Mouse (Mus musculus): ENCODE measurements around the gene Adamts7.

Adamts7 gene

DNA sequence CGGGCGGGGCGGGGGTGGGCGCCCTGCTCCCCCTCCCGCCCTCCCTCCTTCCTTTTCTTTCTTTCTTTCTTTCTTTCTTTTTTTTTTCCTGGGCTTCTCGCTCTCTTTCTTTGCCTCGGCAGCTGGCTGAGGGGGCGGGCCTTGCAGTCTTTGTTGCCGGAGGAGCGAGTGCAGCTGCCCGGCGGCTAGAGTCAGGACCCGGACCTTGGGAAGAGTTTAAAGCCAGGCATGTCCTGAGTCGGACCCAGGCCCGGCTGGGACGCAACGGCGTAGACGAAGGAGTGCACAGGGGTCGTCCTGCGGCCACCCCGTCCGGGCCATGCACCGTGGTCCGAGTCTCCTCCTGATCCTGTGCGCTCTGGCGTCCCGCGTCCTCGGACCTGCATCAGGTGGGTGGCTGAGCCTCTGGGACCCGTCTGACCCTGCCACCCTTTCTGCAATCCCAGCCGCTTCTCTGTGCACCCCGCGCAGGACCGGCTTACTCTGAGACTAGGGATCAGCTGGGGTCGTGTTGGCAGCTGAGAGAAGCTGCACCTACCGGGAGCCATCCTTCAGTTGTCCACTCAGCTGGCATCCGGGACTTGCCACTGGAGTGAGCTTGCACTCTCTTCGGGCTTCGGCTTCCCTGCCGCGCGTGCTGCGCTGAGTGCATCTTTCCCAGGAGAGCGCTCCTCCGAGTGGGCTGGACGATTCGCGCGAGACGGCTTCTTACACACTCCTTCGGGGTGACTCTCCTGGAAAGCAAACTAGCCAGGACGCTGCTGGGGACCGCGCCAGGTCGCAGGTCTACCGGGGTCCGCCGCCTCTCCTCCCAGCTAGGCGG, at the start of gene Adamts7:
Gene Adamts7 (plus strand): TSS at position 144 of the 823 bp plus-strand sequence.
- DNase-seq = peak; percentile 17 to 30

DNA sequence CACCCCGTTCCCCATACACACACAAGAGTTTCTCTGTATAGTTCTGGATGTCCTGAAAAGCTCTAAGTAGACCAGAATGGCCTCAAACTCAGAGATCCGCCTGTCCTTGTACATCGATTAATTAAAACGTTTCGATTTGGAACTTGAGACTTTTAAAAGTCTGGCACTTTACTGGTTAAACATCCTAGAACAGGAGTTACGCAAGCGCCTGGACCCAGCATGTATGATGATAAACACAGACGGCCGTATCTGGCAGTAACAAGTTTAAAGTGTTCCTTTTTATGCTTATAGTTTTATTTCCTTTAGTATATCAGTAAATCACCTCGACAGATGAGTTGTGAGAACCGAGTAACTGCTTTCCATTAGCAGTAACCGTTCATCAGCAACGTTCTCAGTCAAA, 49.7 kb upstream of the Adamts7 start:
- DNase-seq = no peak

DNA sequence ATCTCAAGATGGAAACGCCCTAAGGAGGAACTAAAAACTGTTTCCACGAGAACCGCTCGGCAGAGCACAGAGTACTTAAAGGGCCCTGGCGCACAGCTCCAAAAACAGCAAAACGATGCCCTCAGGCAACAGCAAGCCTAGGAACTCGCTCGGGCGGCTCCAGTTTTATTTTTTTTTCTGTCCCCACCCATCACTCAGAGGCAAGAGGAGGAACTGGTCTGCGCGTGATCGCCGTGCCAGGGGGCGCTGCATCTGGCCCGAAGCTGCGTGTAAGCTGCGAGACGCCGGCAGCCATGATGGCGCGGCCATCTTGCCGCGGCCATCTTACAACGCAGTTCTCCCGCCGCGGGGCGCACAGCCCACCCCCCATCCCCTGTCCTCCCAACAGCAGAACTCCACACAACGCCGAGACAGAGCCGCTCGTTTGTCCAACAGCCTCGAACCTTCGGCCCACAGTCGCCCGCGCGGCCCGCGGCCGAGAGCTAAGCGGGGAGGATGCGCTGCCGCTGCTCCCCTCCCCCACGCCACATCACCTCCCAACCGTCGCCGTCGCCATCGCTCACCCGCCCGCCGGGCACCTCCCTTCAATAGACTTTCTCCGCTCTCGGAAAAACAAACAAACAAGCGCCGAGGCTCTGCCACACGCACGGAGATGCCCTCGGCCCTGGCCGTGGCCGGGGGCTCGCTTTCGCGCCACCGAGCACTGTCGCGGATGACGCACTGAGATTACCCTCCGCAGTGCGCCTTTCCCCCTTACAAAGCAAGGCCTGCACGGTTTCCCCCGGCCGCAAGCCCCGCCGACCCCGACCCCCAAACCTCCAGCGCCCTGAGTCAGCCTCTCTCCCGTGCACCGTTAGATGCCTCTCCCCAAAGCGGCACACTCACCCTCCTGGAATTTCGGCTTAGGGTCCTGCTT, 49.0 kb upstream of the Adamts7 start:
- DNase-seq = peak; percentile 83 to 89

DNA sequence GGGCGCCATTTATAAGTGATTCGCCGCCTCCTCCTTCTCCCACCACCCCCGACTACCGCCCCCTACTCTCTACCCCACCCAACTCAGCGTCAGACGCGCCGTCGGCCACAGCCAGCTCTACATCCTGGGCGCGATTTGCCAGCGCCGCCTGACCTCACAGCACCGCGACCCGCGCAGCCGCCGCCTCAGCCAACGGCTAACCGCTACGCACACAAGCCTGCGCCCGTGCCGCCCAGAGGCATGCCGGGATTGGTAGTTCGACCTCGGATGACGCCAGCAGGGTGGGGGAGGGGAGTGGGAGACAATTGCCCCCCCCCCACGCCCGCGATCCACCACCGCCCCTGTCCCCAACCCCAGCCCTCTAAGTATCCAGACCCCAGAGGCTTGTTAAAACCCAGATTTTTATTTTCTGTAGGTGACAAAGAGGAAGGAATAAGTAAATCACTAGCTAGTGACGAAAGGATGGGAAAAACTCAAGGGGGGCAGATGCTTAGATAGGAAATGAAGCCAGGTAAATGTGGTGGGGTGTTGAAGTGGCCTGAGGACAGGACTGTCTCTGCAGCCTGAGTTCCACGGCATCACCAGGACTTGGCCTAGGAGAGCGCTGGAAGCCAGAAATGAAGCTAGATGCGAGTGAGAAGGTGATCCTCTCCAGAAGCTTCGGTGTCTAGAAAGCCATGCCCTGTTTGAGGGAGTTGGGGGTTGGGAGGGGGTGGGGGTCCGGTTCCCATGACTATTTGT, 48.1 kb upstream of the Adamts7 start, which contains the start of gene Morf4l1:
Gene Morf4l1 (minus strand): TSS at position 208 of the 741 bp plus-strand sequence.
- peak; percentile 97 for DNase-seq

DNA sequence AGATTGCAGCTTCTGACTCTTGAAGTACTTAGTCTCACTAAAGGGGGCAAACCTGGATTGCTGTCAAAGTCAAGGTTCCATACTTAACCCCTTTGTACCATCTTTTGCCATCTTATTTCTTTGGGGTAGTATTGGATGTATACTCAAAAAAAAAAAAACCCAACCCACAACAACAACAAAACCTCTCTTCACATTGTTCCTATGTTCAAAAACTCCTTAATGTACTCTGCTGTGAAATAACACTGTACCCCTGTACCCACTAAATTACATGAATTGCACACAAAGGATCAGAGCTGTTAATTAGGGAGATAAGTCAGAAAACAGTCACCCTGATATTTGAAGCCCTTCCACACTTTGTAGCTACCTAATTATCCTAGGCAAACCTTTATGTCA, 47.6 kb upstream of the Adamts7 start:
- DNase-seq = no peak

DNA sequence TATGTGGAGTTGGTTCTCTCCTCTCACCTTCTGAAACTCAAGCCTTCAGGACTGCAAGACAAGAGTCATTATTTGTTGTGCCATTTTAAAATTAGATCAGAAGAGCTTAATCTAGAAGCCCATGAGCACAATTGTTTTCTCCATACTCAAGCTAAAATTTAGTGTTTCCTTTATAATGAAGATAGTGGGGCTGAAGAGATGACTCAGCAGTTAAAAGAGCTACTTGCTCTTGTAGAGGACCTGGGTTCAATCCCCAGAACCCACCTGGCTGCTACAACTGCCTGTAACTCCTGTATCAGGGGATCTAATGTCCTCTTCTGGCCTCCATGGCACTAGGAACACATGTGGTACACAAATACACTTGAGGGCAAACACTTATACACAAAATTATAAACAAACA, 45.6 kb upstream of the Adamts7 start:
- no peak for DNase-seq

DNA sequence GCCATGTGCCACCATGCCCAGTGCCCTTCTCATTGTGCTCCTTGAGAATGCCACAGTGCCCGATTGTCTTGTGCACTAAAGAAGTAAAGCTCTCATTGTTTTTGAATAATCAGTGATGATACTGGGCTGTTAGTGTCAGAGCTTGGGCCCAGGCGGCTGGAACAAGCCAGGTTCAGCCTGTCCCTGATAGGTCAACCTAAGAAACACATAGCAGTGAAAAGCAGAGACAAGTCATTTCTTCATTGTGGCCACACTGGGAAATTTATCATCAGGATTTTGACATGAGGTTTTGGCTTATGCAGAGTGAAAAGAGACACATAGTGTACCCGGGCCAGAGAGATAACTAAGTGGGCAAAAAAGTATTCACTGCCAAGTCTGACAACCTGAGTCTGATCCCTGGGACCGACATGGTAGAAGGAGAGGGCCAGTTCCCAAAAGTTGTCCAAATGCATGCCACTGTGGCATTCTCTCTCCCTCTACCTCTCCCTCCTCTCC, 40.6 kb upstream of the Adamts7 start:
- DNase-seq = no peak

DNA sequence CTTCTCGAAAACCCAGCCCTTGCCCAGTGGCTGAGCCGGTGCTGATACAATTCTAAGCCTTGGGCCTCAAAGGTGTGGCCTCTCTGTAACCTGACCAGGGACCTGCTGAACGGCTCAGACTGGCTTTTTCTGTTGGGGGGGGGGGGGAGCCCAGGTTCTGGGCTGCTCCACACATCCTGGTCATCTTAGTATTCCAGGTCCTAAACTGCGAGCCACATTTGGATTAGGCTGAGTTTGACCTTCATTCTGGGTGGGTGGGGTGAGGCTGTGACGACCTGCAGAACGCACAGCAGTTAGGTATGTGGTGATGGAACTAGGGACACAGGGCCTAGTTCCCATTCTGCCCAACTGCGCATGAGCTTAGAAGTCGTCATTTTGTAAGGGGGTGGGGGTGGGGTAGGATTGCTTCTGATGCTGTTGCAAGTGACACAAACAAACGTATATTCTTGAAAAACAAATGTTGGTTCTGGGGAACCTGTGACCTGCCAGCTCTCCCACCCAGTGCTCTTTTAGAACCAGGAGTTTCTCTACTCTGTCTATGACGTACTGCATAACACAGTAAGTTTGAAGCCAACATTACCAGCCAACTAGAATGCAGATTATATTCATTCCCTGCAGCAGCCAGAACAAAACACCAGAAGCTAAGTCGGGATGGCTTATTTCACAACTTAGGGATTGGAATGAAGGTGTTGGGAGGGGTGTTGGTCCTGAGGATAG, 38.6 kb upstream of the Adamts7 start:
- DNase-seq = no peak

DNA sequence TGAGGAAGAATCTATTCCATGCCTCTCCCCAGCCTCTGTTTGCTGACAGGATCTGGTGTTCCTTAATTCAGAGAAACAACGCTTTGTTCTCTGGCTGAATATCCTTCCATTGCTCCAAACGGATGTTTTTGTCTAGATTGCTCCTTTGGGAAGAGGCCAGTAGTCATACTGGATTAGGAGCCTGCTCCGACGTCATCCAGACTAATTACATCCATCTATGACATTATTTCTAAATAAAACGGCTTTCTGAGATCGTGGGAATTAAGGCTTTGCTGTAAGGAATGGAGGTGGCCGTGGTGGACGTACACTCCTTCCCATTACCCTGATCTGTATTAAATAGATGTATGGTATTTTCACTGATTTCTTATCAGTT, 38.0 kb upstream of the Adamts7 start:
- no peak for DNase-seq

DNA sequence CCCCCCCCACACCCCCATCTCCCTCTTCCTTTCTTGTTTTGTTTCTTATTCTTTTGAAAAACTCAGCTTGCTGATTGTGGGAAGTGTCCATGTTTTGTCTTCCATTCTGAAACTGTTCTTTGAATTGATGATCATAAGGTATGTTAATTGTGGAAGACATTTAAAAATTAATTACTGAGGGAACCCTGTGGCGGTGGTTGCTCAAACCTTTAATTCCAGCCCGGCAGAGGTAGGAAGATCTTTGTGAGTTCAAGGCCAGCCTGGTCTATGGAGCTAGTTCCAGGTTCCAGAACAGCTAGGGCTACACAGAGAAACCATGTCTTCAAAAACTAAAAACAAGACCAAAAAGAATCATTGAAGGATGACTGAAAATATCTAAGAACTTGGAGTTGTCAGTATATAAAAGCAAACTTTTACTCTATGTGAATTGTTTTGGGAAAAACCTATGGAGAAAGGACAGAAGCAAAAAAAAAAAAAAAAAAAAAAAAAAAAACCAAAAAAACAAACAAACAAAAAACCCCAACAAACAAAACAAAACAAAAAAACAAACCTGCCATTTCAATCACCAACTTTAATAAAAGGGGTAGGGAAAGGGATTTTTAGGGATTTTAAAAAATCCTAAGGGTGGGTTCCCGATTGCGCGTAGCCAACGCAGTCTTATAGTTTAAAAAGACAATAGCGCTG, 37.3 kb upstream of the Adamts7 start:
- DNase-seq = no peak

DNA sequence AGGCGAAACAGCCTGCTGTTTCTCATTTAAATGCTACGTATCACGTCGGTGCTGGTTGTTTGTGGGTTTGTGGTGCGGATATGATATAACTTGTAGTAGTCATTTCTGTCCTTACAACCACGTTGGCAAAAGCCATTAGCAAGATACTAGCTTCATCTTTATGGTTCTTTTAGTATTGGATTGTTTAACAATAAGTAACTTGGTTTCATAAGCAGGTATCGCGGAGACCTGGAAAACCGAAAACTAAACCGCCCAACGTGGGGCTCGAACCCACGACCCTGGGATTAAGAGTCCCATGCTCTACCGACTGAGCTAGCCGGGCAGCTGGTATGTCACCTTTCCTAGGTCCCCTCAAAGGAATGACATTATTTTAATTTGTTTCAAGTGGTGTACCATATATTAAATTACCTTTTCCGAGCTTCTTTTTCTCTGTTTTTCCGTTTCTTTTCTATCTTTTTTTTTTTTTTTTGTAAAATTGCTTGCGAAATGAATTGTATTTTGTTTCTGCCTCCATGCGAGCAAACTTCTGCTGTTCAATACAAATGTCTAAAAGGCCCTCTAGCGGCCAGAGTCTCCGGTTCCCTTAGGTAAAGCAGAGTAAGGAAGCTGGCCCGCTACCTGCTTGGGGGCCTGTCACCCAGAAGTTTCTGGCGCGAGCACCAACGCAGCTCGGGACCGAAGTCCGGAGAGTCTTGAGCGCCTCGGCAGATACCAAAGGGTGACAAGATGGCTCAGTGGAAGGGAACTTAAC, 36.4 kb upstream of the Adamts7 start:
- peak; percentile 67 to 75 for DNase-seq

DNA sequence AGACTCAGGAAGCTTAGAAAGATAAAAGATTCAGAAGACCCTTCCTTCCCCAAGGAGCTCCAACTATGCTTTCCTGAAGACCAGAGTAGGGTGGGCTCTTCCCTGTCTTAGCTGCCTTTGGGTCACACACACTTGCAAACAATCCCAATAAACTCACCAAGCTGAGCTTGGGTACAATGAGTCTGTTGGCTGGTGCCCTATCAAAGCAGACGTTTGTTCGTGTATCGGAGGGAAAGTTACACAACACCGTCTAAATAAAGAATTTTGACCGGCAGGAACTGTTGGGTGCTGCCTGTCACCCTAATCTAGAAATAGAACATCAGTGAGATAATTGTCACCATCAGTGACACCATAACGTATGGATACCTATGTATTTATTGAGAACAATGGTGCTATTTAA, 35.7 kb upstream of the Adamts7 start:
- no peak for DNase-seq

DNA sequence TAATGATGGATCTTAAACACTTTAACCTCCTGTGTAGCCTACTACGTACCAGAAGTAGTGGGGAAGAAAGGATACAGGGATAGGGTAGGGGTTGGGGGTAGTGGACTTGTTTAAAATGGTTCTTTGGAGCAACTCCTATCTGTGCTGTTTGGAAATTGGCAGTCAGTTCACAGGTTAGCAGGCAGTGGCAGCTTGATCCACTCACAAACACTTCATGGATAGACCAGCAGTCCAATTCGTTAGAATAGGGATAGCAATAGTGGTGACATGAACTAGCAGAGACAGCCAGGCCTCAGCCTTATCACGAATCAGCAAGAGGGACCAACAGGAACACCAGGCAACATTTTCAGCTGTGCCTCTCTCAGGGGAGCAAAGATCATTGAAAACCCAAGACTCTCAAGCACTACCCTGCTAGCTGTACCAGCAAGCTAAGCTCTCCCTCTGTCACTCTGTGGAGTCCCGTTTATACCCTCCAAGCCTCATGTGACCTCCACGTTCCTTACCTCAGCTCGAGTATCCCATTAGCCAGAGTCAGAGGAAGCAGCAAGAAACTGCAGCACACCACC, 34.1 kb upstream of the Adamts7 start:
- DNase-seq = no peak

DNA sequence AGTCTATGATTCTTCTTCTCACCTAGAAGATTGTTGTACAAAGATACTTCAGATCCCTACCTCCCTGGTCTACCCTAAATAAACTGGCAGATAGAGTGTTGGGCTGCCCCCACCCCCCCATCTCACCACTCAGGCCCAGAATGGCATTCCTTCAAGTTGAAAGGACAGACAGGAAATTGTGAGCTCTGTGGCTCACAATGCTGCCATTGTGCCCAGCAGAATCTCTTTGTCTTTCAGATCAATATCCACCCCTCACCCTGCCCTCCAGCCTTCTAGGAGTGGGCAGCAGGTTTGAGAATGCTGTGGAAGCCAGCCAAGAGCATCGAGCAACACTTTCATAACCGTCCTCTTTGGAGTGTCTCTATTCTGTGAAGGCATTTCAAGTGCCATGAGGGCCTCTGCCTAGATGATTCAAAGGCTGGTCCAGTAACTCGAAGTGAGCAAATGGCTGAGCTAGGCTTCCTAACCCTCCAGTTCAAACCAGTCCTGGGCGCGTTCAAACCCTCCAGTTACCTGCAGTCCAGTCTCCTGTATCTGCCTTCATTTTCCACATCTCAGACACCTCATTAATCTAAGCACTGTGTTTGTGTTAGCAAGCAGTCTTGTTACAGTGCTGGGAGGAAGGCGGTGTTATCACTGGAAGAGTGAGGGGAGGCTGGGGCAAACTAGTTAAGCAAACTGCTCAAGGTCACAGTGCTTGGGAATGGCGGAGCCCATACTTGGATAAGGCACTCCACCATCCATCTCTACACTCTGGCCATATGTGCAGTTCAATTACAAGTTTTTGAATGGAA, 29.1 kb upstream of the Adamts7 start:
- no peak for DNase-seq

DNA sequence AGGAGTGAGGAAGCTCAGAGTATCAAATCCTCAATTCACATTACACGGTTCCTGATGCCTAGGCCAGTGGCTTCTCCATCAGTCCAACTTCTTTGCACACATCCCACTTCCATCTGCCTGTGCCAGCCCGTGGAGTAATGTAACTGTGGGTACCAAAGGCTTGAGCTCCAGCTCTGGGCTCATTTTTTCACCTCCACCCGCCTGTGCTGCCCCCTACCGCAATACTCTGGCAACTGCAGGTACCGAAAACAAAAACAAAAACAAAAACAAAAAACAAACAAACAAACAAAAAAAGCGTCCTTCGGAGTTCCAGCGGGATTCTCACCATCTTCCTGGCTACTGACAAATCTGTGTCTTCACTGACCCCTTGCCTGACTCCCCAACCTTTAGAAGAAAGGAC, 27.4 kb upstream of the Adamts7 start:
- DNase-seq = no peak

DNA sequence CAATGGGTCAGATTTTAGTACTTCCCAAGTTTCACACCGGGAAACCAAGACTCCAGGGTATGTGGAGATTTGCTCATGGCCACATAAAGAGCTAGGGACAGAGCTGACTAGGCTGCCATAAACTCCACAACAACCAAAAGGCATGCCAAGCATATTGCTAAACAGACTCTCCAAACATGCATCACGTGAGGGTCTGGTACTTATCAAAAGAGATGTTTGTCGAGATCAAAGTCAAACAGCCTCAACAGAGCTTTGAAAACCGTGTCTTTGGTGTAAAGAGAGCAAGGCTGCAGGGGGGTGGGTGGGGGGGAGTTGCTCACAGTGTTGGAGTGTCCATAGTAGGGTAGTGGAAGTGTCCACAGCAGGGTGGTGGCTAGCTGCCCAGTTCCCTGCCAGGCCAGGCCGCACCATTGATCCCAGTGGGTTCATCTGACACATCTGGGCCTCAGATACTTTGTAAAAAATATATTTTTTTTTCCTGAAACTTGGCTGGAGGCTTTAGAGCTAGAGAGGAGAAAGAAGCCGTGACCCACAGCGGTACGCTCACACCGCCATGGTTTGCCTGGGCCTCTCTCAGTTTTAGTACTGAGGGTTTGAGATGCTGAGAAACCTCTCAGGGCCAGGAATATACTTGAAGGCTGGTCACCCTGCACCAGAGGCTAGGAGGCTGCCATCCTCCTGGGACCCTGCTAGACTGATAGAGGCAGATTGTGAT, 26.7 kb upstream of the Adamts7 start:
- no peak for DNase-seq

DNA sequence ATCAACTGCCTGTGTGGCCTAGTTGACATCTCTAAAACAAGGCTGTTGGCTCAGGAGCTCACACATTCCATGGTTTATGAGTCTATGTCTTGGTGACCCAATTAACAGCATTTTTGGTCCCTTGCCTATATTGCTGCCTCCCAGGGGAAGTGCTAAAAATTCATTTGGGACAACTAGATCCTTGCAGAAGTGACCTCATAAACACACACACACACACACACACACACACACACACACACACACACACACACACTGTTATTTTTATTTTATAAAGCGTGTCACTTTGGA, 26.2 kb upstream of the Adamts7 start:
- no peak for DNase-seq

DNA sequence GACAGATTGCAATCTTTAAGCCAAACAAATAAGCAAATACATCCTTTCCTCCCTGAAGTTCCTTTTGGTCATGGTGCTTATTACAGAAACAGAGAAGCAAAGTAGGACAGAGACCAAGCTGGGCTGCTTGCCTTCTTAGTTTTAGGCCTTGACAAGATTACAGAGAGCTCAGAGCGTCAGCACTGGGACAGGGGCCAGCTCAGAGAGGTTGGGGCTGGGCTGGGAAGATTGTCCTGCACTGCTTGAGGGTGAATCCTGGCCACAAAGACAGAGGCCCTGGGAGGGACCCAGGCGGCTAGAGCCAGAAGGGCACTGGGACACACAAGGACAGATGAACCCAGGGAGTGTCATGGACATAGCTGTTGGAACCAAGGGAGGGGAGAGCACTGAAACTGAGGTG, 17.1 kb upstream of the Adamts7 start:
- DNase-seq = no peak

DNA sequence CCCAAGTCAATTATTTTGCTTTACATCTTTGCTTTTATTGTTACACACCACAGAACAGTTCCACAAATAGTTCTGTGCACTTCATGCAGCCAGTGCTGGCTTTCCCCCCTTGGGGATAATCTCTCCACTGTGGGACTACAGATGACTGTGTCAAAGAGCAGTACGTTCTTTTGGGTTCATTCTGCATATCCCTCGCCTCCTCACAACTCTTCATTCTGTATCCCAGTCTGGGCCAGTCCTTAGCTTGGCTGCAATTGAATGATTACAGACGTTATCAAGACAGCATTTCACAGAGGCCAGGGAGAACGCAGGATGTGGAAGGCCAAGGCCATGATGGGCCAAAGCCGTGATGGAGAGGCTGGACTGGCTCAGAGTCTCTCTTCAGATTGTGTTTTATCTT, 16.0 kb upstream of the Adamts7 start:
- no peak for DNase-seq
